ENCODE assay signal across 18 mouse cellular contexts in genomic region chr4:155157871-155158542, GRCm38 (mm10).
DNase-seq lines count a peak whose midpoint lies in the region; ATAC-seq and TF ChIP-seq lines count a peak whose summit lies in the region.
"Had no signal": no experiment of that assay in that cellular context is flagged by ENCODE, and none has a peak within 500 bp of the region (broad histone marks: within the 10 kb centered on the region; RNA-seq: fewer than 3 reads in every experiment).

No protein-coding gene starts in this region.

- H3K27ac ChIP-seq in gastrocnemius, adult 2 months = no peak overlapping the region
- H3K27ac ChIP-seq in layer of hippocampus, adult 2 months = peak overlapping the region; percentile 72
- H3K27ac ChIP-seq: forebrain, embryonic 10.5 days; hindbrain, embryonic 15.5 days; intestine, embryonic 15.5 days; neural tube, embryonic 12.5 days; stomach, postnatal 0 days had no signal

- intact Hi-C loops in gastrocnemius, adult 2 months (cut with DNase I) = no loop called here

- no peak for TF ChIP-seq CTCF in gastrocnemius, adult 2 months (IDR thresholded peaks at IDR 0.05)
- TF ChIP-seq CTCF in layer of hippocampus, adult 2 months (conservative IDR thresholded peaks at IDR 0.05) = no peak

- no peak for ATAC-seq in frontal cortex, adult (ENCODE audit: low TSS enrichment)
- ATAC-seq: intestine, embryonic 15.5 days had no signal

- H3K4me3 ChIP-seq in gastrocnemius, adult 2 months = no peak overlapping the region
- H3K4me3 ChIP-seq in layer of hippocampus, adult 2 months = no peak overlapping the region
- H3K4me3 ChIP-seq: forebrain, embryonic 10.5 days; hindbrain, embryonic 15.5 days; intestine, embryonic 15.5 days; neural tube, embryonic 12.5 days had no signal

- DNase-seq in adrenal gland, postnatal 14 days = peak; percentile 53
- no peak for DNase-seq in adrenal gland, adult 2 months
- DNase-seq in gastrocnemius, adult 2 months = peak; percentile 34
- no peak for DNase-seq in gastrocnemius, postnatal 4 days (ENCODE audit: low spot score in 2 of 2)
- DNase-seq in layer of hippocampus, adult 2 months (ENCODE audit: low spot score in 2 of 2) = no peak
- no peak for DNase-seq in layer of hippocampus, postnatal 36 days
- peak; percentile 52 to 58 for DNase-seq in cerebellum, postnatal 36 days
- DNase-seq: embryo, embryonic 11 days; gastrocnemius, postnatal 14 days; lung, embryonic 14.5 days; lung, postnatal 36 days; right cerebral cortex, postnatal 4 days had no signal

Comparison
In these comparisons a context has a peak if more than half of its experiments do, and no peak if none do; other contexts are left out.
1. DNase-seq: peak in adrenal gland, postnatal 14 days (single experiment), gastrocnemius, adult 2 months (single experiment) and cerebellum, postnatal 36 days (2 of 2); none in adrenal gland, adult 2 months (single experiment), gastrocnemius, postnatal 4 days (0 of 2), layer of hippocampus, adult 2 months (0 of 2) and layer of hippocampus, postnatal 36 days (0 of 2).